Mouse (Mus musculus) kidney, postnatal 10 days (tissue): ENCODE results near the gene Lrrc18.

Experiments
- DNase-seq: peaks from one replicate; pipeline ENCODE4 v3.0.0; 2021; ENCODE audit warnings: mixed read lengths

Gene Lrrc18

GRCm38 (mm10) chr14:33058881-33059660 lies 67.9 kb downstream of the Lrrc18 start:
- no peak for DNase-seq

- no peak for DNase-seq
These were observed 71.8 kb downstream of the Lrrc18 start for GRCm38 (mm10) chr14:33062996-33063395.
